Mouse (Mus musculus) heart, postnatal 0 days (tissue): Measurements from ENCODE around the gene Rec114. TPM values are rescaled to one million over a fixed set of nuclear protein-coding genes. Genes with fewer than 3 reads are reported as not detected.

Experiments
- ATAC-seq: fragments of 200-750 bp; cut with Nextera tagmentation; 2 replicates; pipeline ENCODE4 v1.8.0; 2017; ENCODE audit warnings: low read depth, moderate number of reproducible peaks, moderate library complexity; ENCODE audit not compliant: insufficient read depth
- DNase-seq: peaks from one replicate; pipeline ENCODE4 v3.0.0-alpha.2; 2016; ENCODE audit warnings: low spot score
- H3K27ac ChIP-seq: fragments of 300-500 bp; sonication (generic); 2 replicates; pipeline ENCODE4 v1.5.1; 2014; ENCODE audit warnings: low read depth, mild to moderate bottlenecking
- H3K27me3 ChIP-seq: fragments of 300-500 bp; sonication (generic); 2 replicates; pipeline ENCODE4 v1.6.1; 2014; ENCODE audit warnings: low read length, mixed read lengths; ENCODE audit not compliant: control insufficient read depth, insufficient read depth
- H3K36me3 ChIP-seq: fragments of 300-500 bp; sonication (generic); replicated peaks from 2 replicates; pipeline ENCODE4 v1.6.1; 2014; ENCODE audit warnings: low read length, mixed read lengths; ENCODE audit not compliant: control insufficient read depth, insufficient read depth
- H3K4me1 ChIP-seq: fragments of 300-500 bp; sonication (generic); 2 replicates; pipeline ENCODE4 v1.6.1; 2014; ENCODE audit warnings: antibody characterized with exemption; ENCODE audit not compliant: control insufficient read depth, insufficient read depth
- H3K4me2 ChIP-seq: fragments of 300-500 bp; sonication (generic); 2 replicates; pipeline ENCODE4 v1.6.1; 2014; ENCODE audit warnings: low read depth, mild to moderate bottlenecking, low read length, moderate library complexity
- H3K4me3 ChIP-seq: fragments of 300-500 bp; sonication (generic); 2 replicates; pipeline ENCODE4 v1.5.1; 2014; ENCODE audit warnings: low read depth, low read length
- H3K9ac ChIP-seq: fragments of 300-500 bp; sonication (generic); replicated peaks from 2 replicates; pipeline ENCODE4 v1.6.1; 2014; ENCODE audit warnings: low read depth, low read length, mixed read lengths
- H3K9me3 ChIP-seq: fragments of 300-500 bp; sonication (generic); replicated peaks from 2 replicates; pipeline ENCODE4 v1.6.1; 2016; ENCODE audit warnings: low read length; ENCODE audit not compliant: control insufficient read depth
- CTCF ChIP-seq: IDR thresholded peaks from 2 replicates; pipeline ENCODE4 v1.5.1; 2016; ENCODE audit warnings: antibody characterized with exemption, control low read depth, low read depth
- EP300 ChIP-seq: IDR thresholded peaks from 2 replicates; pipeline ENCODE4 v1.6.1; 2016; ENCODE audit warnings: antibody characterized with exemption, low read depth
- WGBS: fragments of 180-500 bp; shearing (Covaris S2); extraction: QIAGEN DNeasy Blood & Tissue Kit; methylation state at CpG from one replicate; pipeline ENCODE4 v1.1.7; 2014; 5-methylcytosine and 5-hydroxymethylcytosine counted together
- polyA plus RNA-seq: library from polyadenylated mRNA; unstranded; fragments of >200 nt; fragmentation: Nextera tagmentation; extraction: Ambion mirVana; gene quantifications from 2 replicates; pipeline ENCODE4 v1.2.1, GENCODE M21; 2015
- total RNA-seq: library from RNA; depleted of rRNA; stranded (reverse); fragments of >200 nt; gene quantifications from 2 replicates; pipeline ENCODE4 v1.2.3, GENCODE M21; 2014; ENCODE audit warnings: low replicate concordance

The Rec114 gene
- total and polyA plus RNA-seq, 2 experiments from 2014 or later, result 3.6 TPM; not detected in 1

GRCm38 (mm10) chr9:58703766-58704165 is 40.0 kb downstream of the Rec114 start:
- ATAC-seq (no peak), DNase-seq (no peak)
- no peaks in the 10 kb centered on the region for H3K27me3 ChIP-seq
- no peaks in the 10 kb centered on the region for H3K36me3 ChIP-seq
- H3K9ac ChIP-seq, result no peak overlapping the region
- no peaks in the 10 kb centered on the region for H3K4me1 ChIP-seq
- no peak overlapping the region for H3K4me2 ChIP-seq
- no peaks in the 10 kb centered on the region for H3K9me3 ChIP-seq
- TF ChIP-seq EP300, result no peak
- TF ChIP-seq CTCF, result no peak
- 86% methylated on average over 7 of the region's 7 CpGs for WGBS
- no peak overlapping the region for H3K27ac ChIP-seq
- no peak overlapping the region for H3K4me3 ChIP-seq

DNA sequence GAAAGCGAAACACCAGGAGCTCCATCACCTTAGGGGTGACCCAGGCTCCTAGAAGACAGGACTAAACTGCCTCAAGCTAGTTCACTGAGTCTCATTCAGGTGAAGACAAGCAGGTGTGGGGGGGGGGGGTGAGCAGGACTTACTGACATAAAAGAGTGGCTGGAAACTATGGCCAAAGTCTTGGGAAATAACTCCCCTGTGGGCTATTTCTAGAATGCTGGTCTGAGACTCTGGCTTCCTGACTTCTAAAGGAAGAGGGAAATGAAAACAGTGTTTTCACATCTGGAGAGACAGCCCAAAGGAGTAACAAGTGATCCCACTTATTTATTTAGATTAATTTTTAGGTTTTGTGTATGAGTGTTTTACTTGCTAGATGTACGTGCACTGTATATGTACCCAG is 42.0 kb downstream of the Rec114 start:
- no peak for ATAC-seq
- Histone ChIP-seq H3K4me2 (no peak overlapping the region), H3K4me3 (no peak overlapping the region), H3K27ac (no peak overlapping the region), H3K36me3 (no peaks in the 10 kb centered on the region), H3K9ac (no peak overlapping the region), H3K9me3 (no peaks in the 10 kb centered on the region), H3K27me3 (no peaks in the 10 kb centered on the region), H3K4me1 (no peaks in the 10 kb centered on the region)
- TF ChIP-seq CTCF (no peak), EP300 (no peak)
- WGBS, result 79% methylated on average over 2 of the region's 2 CpGs
- DNase-seq, result no peak

DNA sequence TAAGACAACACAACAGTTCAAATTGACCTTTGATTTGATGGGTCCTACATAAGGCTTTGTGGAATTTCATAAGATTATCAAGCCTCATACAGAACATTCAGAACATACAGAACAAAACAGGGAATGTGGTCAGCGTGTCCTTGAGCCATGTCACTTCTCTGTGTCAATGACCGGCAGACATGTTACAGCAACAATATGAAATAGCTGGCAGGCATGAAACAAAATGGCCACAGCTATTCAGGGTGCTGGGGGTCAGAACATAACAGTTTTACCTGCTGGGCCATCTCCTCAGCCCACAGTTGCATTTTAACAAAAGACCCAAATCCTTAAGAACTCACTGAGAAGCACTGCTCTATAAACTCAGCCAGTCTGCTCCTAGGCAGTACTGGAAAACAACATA is 45.3 kb downstream of the Rec114 start:
- Histone ChIP-seq H3K4me1 (no peaks in the 10 kb centered on the region), H3K9ac (no peak overlapping the region), H3K9me3 (peaks cover 8% of the 10 kb centered on the region; the same call in 1 of the 2 replicates), H3K36me3 (no peaks in the 10 kb centered on the region), H3K27ac (no peak overlapping the region), H3K27me3 (no peaks in the 10 kb centered on the region), H3K4me3 (no peak overlapping the region), H3K4me2 (no peak overlapping the region)
- DNase-seq, result no peak
- TF ChIP-seq EP300, result no peak
- no peak for TF ChIP-seq CTCF
- WGBS, result 85% methylated on average over 2 of the region's 2 CpGs
- no peak for ATAC-seq

GRCm38 (mm10) chr9:58691471-58691870 is 52.3 kb downstream of the Rec114 start:
- Histone ChIP-seq H3K27ac (no peak overlapping the region), H3K4me3 (no peak overlapping the region), H3K9me3 (peaks cover 8% of the 10 kb centered on the region; the same call in 1 of the 2 replicates), H3K4me2 (no peak overlapping the region), H3K9ac (no peak overlapping the region), H3K27me3 (no peaks in the 10 kb centered on the region), H3K36me3 (no peaks in the 10 kb centered on the region), H3K4me1 (no peaks in the 10 kb centered on the region)
- ATAC-seq (no peak), DNase-seq (no peak)
- 67% methylated on average over 7 of the region's 7 CpGs for WGBS
- TF ChIP-seq EP300 (no peak), CTCF (no peak)

- no peak for ATAC-seq
Observed at GRCm38 (mm10) chr9:58690701-58691100, 53.1 kb downstream of the Rec114 start.

DNA sequence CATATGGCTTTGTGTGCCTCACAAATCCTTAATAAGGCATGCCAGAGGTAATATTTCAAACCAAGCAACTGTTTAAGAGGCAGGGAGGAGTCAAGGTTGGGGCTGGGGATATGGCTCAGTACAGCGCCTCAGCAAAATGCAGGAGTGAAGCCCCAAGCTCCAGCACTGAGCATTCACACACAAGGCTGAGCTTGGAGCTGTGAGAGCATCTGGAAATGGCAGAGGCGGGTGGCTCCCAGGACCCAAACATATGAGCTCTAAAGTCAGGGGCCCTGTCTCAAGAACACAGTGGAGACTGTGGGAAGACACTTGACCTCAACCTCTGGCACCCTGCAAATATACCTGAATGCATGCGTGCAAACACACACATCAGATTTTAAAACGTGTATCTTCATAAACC is 55.7 kb downstream of the Rec114 start:
- ATAC-seq, result no peak
- Histone ChIP-seq H3K4me1 (no peaks in the 10 kb centered on the region), H3K27ac (no peak overlapping the region), H3K36me3 (no peaks in the 10 kb centered on the region), H3K9me3 (no peaks in the 10 kb centered on the region), H3K4me2 (no peak overlapping the region), H3K27me3 (no peaks in the 10 kb centered on the region), H3K4me3 (no peak overlapping the region), H3K9ac (no peak overlapping the region)
- 87% methylated on average over 4 of the region's 4 CpGs for WGBS
- DNase-seq, result no peak
- no peak for TF ChIP-seq CTCF
- TF ChIP-seq EP300, result no peak

More at GRCm38 (mm10) chr9:58690701-58691100, 53.1 kb downstream of the Rec114 start:
- Histone ChIP-seq H3K27ac (no peak overlapping the region), H3K4me1 (no peaks in the 10 kb centered on the region), H3K27me3 (no peaks in the 10 kb centered on the region), H3K9ac (no peak overlapping the region), H3K4me3 (no peak overlapping the region), H3K36me3 (no peaks in the 10 kb centered on the region), H3K4me2 (no peak overlapping the region), H3K9me3 (peaks cover 8% of the 10 kb centered on the region; the same call in 1 of the 2 replicates)
- DNase-seq, result no peak
- 79% methylated on average over 4 of the region's 4 CpGs for WGBS
- TF ChIP-seq EP300 (no peak), CTCF (no peak)
